ENCODE assay signal across 1 mouse cellular context in genomic region chr14:52196230-52197155, GRCm38 (mm10).
TF ChIP-seq lines count a peak whose summit lies in the region.

No protein-coding gene starts in this region.

TF ChIP-seq in CH12.LX, 34 proteins besides CTCF, POLR2A, EP300 and RAD21 (continued from another document):
- TF ChIP-seq PAX5 (IDR thresholded peaks at IDR 0.05; ENCODE audit: low read length) (no peak), UBTF (IDR thresholded peaks at IDR 0.05; ENCODE audit: low read depth, low read length) (no peak), MAFK (IDR thresholded peaks at IDR 0.05; ENCODE audit: insufficient replicate concordance, low read length) (no peak)
